Mouse (Mus musculus) myocyte (in vitro differentiated cells): ENCODE measurements around the gene Cyp4f15.

Experiments
- POLR2A ChIP-seq: IDR thresholded peaks from one replicate; pipeline ENCODE4 v1.6.1; 2011; ENCODE audit warnings: low read depth, mild to moderate bottlenecking, control low read depth, moderate library complexity; ENCODE audit not compliant: insufficient read length
- SRF ChIP-seq: IDR thresholded peaks from one replicate; pipeline ENCODE4 v1.6.1; 2011; ENCODE audit warnings: low read depth; ENCODE audit not compliant: control insufficient read depth, insufficient read length
- TCF12 ChIP-seq: IDR thresholded peaks from one replicate; pipeline ENCODE4 v1.6.1; 2011; ENCODE audit warnings: mild to moderate bottlenecking, control low read depth; ENCODE audit not compliant: poor library complexity, insufficient read depth, severe bottlenecking

DNA sequence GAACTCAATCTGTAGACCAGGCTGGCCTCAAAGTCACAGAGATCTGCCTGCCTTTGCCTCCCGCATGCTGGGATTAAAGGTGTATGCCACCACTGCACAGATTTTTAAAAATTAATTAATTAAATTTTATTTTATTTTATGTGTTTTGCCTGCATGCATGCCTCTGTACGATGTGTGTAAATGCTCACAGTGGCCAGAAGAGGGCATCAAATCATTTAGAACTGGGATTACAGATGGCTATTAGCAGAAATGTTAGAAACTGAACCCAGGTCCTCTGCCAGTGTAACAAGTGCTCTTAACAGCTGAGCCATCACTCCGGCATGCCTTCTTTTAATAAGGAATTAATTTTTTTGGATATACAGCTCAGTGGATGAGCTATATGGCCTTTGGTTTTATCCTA is 43.6 kb downstream of the Cyp4f15 start:
- TF ChIP-seq TCF12 (no peak), POLR2A (no peak), SRF (no peak)
